Mouse (Mus musculus) small intestine, adult 2 months (tissue): ENCODE results near the gene Fam43b.

Experiments
- CTCF ChIP-seq: fragments of 200-500 bp; IDR thresholded peaks from 2 replicates; pipeline ENCODE4 v1.5.1; 2012; ENCODE audit warnings: low read depth, mild to moderate bottlenecking, control low read depth, inconsistent platforms, low read length, moderate library complexity, mixed read lengths; ENCODE audit not compliant: insufficient replicate concordance, insufficient read length; ENCODE audit errors: extremely low read depth
- POLR2A ChIP-seq: fragments of 200-500 bp; IDR thresholded peaks from 2 replicates; pipeline ENCODE4 v1.6.1; 2012; ENCODE audit warnings: low read depth, mild to moderate bottlenecking, control low read depth, inconsistent platforms, low read length, moderate library complexity

- no peak for TF ChIP-seq CTCF
- no peak for TF ChIP-seq POLR2A
These were observed 42.7 kb downstream of the Fam43b start for GRCm38 (mm10) chr4:138353438-138354171.
